Mouse (Mus musculus) right cerebral cortex, postnatal 36 days (tissue): ENCODE data around the gene Slc25a33.
A peak's percentile ranks its signal among the peaks of the same experiment; 100 is the strongest.
"Not testable (repeated sequence)": the region's sequence is repeated elsewhere in the genome, so short reads cannot be mapped to it uniquely, and the experiment has no call there.

Experiments used
- DNase-seq, 2 experiments: peaks; one replicate each; pipeline ENCODE4 v3.0.0; 2022; ENCODE audit warnings: low spot score in 2 of 2, mixed read lengths in 1 of 2

The Slc25a33 gene

DNA sequence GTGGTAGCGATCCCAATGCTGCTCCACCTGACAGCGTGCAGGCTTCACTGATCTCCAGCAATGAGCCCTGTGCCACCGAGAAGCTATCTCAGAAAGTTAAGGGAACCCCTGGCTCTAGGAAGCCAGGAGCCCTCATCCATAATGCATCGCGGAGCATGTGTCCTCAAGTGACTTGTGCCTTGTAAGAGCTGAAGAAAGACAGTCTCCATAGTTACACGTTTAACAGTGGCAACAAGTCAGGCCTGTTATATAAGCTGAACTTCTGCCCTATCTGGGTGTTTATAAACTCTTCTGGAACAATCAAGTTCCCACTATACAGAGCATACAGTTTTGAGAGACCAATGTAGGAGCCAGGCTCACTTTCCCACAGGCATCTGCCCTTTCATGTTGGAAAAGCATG, 15.7 kb downstream of the Slc25a33 start:
- no peak for DNase-seq

DNA sequence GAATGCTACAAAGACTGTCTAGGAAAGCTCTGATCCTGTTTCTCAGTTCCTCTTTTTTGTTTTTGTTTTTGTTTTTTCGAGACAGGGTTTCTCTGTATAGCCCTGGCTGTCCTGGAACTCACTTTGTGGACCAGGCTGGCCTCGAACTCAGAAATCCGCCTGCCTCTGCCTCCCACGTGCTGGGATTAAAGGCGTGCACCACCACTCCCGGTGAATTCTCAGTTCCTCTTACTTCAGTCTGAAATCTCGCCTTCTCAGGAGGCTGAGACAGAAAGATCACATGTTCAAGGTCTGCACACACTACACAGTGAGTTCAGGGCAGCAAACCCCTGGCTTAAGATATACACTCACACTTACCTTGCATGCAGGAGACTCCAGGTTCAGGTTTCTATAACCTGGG, 17.5 kb downstream of the Slc25a33 start:
- DNase-seq = not testable (repeated sequence)

DNA sequence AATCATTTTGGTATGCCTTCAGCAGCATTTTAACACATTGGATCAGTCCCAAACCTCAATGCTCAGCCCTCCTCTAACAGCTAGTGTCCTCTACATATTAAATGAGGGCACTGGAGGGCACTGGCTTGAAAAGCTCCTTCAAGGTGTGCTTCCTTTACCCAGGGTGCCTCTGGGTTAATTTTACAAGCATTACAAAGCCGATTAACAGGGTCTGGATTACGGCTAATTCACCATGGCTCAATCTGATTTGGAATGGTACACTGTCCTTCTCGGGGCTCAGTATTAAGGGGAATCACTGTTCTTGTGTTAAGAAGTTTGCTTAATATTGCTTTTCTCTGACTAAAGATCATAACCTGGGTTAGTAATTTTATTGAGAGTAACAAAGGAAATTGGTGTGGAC, 21.2 kb downstream of the Slc25a33 start:
- DNase-seq = no peak

DNA sequence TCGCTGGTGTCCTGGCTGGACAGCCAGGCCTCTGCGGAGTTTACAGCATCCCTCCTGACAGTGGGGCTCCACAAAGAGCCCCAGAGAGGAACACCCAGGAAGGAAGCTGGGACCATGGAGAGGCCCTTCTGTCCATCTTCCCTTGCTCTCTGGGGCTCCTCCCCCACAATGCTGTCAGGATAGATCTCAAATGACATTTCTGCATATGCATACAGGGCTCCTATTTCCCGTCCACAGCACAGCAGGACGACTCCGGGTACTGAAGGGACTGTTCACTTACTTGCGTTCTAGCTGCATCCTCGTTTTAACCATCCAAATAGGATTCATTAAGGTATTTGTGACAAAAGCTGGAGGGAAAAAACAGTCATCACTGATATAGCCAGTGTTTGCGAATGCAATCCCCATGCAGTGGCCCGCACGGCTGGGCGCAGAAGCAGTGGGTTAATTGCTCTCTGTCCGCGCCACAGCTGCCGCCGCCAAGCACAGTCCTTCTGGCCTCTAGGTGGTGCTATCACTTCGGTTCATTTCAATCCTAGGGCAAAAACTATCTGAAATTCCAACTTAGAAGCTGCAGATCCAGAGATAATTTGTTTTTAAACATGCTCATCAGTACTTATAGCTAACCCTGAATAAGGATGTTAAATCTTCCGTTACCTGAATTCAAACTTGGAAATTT, 21.8 kb downstream of the Slc25a33 start:
- no peak for DNase-seq

DNA sequence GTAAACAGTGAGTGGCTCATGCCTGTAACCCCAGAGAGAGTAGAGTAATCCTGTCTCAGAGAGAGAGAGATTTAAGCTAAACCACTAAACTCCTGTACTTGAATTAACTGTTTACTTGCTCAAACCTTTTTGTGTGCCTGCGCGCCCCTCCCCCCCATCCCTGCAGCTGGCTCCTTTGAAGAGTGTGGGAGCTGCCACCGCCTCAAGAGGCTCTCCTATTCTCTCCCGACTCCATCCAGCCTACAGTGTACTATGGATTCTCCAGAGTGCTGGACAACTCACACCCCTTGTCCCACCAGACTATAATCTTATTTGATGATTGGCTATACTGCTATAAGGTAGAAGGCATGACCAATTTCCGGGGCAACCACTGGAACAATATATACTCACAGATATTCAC, 23.4 kb downstream of the Slc25a33 start:
- no peak for DNase-seq

DNA sequence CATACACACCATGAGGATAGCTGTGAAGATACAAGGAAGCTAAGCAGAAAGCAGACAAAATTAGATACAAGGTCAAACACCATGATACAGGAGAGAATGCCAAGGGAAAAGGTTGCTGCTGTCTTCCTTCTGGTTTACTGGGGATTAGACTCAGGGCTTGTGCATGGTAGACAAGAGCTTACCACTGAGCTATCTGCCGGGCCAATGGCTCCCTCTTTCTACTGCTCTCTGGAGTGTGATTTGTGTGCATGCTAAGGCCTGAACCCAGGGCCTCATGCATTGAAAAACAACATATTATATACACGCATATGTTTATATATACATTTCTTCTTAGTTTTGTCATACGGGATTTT, 24.4 kb downstream of the Slc25a33 start:
- DNase-seq = not testable (repeated sequence)

DNA sequence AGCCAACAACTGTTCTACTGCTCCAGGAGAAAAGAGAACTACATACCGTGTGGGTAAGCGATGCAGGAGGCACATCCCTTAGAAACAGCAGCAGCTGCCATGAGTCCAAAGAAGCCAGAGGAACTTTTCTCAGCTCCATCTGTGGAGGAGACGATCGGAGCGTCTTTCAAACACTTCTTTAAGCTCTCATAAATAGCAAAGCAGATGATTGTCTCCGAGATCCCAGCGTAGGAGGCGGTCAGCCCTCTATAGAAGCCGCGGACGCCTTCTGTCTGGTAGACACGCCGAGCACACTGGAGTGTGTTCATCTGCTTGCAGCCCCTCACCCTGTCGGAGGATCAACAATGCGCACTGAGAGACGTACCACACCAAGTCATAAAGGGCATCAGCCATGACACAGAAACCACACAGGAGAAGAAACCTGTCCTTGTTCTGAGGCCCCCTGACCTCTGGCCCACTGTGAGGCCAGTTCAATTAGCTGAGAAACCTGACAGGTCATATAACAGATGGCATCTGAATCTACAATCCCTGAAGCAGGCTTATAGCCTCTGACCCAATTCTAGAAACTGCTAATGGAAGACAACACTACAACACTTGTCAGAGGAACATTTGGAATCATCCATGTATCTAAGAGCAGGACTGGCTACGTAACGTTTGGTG, 24.9 kb downstream of the Slc25a33 start:
- DNase-seq = no peak

DNA sequence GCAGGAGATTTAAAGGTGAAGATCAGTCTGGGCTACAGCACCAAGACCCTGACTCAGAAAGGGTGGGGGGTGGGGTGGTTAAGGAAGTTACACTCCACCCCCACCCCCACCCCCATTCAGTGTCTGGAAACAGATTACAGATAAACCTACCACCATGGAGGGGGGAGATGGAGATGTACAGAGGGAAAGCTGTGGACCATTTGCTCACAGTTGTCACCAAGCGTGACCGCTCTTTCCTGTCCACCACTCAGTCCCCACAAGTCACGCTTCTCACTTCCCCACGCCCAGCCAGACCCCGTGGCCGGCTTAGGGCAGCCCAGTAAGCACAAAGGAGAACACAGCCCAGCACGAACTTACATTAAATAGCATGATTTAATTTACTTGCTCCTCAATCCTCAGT, 30.0 kb downstream of the Slc25a33 start:
- DNase-seq = no peak

DNA sequence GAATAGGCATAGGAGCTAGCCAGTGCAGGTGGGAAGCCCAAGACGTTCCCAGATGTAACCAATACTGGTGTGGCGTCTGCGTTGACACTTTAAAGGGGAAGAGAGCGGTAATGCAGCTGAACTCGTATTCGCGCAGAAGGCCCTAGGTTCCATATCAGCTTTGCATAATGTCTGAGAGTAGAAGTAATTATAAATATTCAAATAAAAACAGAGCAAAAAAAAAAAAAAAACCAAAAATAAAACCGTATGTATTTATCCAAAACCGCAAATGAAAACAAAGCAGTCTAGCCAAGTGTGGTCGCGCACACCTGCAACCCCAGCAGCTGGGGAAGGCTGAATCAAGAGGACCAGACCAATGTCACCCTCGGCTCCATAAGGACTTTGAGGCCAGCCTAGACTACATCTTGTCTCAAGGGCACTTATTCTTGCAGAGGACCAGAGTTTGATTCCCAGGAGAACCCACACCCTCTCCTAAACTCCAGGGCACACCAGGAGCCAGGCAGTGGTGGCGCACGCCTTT, 32.0 kb downstream of the Slc25a33 start:
- DNase-seq = no peak

DNA sequence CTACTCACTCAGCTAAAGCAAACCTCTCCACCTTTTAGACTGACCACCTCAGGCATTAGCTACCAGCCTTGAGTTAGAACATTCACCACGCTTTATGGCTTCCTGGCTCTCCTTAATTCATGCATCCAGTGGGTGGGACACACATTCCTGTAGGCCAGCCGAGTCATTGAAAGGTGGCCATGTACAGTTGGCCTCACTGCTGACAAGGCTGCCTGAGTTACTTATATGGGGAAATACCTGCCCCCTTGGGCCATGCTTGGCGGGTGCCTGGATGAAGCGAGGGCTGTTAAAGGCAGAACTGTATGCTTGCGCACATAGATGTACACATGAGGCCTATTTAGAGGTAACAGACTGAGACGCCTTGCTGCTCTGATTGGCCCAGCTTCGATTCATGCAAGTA, 33.8 kb downstream of the Slc25a33 start:
- DNase-seq = no peak

DNA sequence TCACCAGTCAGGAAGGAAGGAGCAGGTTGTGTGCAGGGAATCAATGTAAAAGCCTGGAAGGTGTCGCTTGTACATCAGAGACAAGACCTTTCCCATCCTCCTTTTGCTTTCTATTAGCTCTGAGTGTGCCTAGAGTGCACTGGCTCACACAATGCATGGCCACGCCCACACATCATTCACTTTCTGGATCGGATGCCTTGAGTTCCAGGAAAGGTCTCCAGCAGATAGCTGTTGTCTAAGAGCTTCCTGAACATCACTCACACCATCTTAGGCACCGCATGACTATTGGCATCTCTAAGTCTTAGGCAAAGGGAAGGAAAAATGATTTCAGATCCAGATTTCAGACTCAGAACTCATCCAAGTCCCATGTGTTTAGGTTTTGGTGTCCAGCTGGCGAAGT, 34.6 kb downstream of the Slc25a33 start:
- no peak for DNase-seq

DNA sequence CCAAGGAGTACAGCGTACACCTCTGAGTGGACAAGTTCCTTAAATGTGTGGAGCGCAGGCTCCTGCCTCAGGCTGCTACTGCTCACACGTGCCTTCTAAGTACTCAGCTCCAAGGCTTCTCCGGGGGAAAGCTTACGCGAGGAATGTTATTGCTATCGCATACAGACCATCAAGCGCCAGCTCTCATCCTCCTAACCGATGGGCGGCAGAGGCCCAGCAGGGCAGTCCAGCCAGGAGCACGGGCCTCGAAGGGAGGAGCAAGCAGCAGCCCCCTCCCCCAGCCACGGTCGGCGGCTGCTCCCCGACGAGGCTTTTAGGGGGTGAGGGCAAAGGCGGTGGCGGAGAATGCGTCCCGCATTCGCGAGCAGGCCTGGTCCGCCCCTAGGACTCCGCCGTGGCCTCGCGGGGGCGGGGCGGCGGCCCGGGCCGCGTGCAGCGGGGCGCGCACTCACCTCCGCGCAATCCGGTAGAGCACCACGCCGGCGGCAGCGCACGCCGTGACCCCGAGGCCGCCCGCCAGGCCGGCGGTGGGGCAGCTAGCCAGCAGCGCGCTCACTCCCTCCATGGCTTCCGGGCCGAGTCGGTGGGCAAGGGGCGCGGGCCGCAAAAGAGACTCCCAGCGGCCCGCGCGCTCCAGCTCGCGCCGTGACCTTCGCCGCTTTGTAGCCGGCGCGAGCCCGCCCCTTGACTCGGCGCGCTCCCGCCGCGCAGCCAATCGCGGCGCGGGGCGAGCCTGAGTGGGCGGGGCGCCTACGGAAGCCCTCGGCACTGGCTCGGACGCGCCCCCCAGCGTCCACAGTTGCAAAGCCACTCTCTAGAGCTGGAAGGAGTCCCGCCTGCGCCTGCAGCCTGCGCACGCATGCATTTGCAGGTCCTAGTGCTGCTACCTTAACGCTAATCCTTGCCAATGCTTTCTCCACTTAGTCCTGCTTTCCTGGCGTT, 36.4 kb downstream of the Slc25a33 start, which contains the start of gene Tmem201:
Gene Tmem201, minus strand, starts transcription at position 662 of the 942 bp plus-strand sequence.
- DNase-seq = peak; percentile 92 to 94

DNA sequence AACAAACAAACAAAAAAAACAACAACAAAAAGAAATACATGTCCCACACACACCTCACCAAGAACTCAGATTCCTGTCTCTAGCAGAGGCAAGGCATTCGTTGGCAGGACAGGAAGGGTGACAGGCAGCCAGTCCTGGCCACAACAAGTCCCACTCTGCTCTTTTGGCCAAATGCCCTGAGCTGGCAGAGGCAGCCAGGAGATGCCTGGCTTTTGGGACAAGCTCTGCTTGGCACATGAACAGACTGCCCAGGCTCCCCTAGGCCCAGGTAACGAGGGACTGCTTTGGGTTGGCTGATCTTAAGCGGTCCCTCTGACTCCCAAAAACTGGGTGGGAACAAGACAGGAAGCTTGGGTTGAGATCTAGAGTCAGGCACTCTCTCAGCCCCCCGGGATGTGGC, 37.5 kb downstream of the Slc25a33 start:
- DNase-seq = no peak

DNA sequence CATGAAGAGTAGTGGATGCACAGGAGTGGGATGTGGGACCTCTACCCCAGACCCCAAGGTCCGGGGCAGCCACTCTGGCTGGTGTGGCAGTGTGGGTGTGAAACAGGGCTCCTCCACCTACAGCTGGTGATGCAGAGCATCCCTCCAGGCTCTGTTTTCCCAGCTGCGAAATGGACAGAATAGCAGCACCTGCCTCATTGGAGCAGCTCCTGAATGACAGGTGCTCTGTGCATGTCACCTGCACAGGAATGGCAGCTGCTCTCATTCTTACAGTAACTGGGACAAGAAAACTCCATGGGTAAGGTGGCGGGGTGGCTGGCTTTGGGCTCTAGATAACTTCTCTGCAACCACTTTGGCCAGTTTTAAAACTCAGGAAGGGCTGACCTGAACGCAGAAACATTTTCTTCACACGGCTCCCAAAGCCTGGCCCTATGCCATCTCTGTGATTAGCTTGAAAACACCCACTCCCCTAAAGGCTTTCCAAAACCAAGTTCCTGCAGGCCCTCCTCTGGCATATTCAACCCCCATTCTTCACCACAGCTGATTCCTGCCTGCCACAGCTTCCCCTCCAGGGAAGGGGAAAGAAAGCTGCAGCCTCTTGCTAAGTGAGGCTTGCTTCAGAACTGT, 38.3 kb downstream of the Slc25a33 start:
- DNase-seq = no peak

DNA sequence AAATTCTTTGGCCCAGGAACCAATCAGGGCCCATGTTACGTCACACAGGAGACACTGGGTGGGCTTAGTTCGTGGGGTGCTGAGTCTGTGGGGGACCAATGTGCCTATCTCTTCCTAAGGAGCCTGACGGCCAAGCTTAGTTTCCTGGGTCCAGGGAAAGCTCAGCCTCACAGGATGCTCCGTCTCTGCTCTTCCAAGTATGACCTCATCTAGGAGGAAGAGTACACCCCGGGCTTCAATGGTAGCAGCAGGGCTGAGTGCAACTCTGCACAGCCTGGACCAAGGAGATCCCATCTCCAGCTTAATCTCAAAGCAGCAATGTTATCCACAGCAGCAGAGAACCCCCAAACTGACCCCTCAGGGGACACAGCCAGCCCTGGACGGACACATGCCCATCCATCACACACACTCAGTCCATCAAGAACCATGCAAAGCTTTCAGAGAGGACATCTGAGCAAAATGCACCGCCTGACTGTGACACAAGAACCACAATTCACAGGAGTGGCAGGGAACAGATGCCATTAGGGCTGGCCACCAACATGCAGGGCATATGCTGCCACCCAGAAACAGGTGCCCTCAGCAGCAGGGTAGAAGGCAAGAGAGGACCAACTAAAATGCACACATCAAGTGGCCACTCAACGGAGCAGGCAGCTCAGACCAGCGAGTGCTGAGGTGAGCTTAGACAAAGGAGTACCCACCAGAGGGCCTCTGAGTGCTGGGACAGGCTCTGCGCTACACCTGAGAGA, 39.2 kb downstream of the Slc25a33 start:
- no peak for DNase-seq

DNA sequence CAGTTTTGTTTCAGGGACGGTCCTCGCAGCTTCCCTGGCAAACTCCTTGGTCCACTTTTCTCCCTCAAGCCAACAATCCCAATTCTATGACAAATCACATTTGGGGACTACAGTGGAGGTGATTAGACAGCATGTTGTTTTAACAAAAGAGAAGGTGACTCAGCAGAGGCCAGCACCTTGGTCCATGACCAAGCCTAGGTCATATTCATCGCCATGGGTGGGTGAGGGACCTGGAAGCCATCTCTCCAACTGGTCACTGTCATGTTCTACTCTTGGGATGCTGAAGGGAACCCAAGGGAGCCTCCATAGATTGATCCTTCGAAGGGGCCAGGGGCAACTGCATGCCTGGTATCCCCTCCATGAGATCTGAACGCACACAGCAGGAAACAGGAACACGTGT, 39.8 kb downstream of the Slc25a33 start:
- DNase-seq = no peak

DNA sequence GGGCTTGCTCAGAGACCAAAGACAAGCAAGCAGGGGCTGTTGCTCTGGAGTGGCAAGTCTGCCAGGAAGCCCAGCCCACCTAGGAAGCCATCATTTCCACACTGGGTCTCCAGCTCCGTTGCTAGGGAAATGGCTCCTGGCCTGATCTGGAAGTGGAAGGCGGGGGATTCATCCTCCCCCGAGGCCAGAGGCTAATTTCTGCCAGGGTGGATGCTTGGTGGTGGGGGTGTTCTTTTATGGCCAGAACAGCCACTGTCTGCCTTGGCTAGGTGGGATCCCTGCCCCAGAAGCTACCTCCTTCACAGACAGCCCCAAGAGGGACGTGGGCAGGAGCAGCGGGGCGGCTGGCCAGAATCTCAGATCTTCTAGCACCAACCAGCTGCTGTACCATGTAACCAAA, 40.3 kb downstream of the Slc25a33 start:
- peak; percentile 42 to 60 for DNase-seq

DNA sequence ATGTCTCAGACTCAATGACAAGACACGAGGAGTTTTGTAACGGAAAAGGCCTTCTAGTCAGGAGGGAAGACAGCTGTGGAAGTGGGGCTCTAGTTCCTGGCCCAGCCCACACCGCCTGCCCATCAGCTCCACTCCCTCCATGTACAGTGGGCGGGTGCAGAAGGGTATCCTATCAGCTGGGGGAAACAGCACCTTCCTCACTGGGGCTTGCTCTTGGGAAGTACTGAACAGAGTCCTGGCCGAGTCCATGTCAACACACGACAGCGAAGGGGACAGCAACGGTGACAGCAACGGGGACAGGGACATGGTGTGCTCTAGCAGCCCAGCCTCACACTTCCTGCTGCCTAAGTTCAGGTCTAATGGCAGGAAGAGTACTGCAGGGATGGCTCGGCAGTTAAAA, 41.3 kb downstream of the Slc25a33 start:
- no peak for DNase-seq

DNA sequence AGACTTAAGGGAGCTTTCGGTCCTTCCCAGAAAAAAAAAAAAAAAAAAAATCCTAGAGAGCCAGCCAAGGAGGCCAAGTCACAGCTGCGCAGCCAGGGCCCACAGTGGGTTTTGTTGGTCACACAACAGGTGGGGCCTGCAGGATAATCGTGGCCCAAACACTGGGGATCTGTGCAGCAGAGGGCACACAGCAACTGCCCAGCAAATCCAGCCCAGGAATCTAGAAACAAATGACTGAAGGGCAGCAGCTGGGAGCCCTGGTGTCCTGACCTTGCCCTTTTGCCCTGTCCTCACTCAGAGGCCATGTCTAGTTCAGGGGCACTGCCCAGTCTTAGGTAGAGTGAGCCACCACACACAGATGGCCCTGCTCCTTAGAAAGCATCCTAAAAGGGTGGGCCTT, 41.8 kb downstream of the Slc25a33 start:
- DNase-seq = no peak

DNA sequence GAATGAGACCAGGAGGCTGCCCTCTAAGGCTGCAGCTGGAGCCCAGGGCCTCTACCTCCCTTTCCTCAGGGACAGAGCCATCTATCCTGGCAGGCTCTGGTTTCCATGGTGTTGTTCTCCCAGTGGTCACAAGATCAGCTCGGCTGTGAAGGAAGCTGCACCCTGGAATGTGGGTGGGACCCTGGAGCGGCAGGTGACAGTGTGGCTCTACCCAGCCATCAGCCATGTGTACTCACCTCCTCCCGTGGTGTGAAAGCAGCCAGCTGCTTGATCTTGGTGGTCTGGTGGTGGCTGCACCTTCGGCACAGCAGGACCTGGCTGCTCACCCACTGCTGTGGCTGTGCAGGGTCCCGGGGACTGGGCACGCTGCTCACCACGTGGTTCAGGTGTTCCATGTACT, 43.2 kb downstream of the Slc25a33 start:
- no peak for DNase-seq

DNA sequence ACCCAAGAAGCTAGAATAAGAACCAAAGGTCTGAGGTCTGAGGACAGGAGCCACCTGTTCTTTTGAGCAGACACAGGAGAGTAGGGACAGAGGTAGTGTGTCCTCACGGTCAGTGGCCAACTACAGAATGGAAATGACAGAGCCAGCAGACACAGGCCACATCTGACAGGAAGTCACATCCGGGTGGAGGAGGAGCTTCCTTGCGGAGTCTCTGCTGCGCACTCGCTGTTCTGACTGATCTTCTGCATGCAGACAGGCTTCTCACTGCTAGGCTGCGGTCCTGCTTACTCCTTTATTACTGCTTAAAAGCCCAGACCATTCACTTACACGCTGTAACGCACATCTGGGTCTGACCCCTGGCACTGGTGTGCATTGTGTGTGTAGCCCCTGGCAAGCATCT, 45.3 kb downstream of the Slc25a33 start:
- DNase-seq = no peak
